Comparison of ENCODE assay signal across 17 mouse cellular contexts in the genomic region with DNA sequence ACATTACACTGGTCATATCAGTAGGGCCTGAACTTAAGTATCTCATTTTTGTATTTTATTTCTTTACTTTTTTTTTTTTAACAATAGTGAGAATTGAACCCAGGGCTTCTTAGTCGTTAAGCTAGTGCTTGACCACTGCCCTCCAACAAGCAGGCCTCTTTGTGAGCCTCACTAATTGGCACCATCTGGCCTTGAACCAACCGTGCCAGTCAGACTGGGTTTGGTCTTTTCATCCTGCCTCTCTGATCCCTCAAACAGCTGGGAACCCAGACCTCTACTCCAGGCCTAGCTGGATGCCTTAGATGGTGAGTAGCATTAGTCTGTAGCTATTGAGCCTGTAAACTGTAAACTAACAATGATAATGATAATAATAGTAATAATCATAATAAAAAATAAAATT. TPM values are rescaled to one million over a fixed set of nuclear protein-coding genes. Genes with fewer than 3 reads are reported as not detected.
DNase-seq lines count a peak whose midpoint lies in the region; ATAC-seq and TF ChIP-seq lines count a peak whose summit lies in the region.
"Had no signal": no experiment of that assay in that cellular context is flagged by ENCODE, and none has a peak within 500 bp of the region (broad histone marks: within the 10 kb centered on the region; RNA-seq: fewer than 3 reads in every experiment).

No protein-coding gene starts in this region.

- peaks cover 11% of the 10 kb centered on the region; the same call in 1 of the 2 replicates for H3K4me1 ChIP-seq in kidney, postnatal 0 days (replicated peaks; ENCODE audit: insufficient read depth, low read length)
- H3K4me1 ChIP-seq in embryonic facial prominence, embryonic 11.5 days (ENCODE audit: control insufficient read depth, insufficient read depth, low read length) = peaks cover 3% of the 10 kb centered on the region; the same call in 1 of the 2 replicates
- H3K4me1 ChIP-seq: midbrain, embryonic 15.5 days had no signal

- H3K9ac ChIP-seq in kidney, postnatal 0 days (ENCODE audit: low read depth, low read length) = no peak overlapping the region
- H3K9ac ChIP-seq in embryonic facial prominence, embryonic 11.5 days (replicated peaks; ENCODE audit: low read length) = no peak overlapping the region
- H3K9ac ChIP-seq: forebrain, embryonic 13.5 days; midbrain, embryonic 15.5 days; neural tube, embryonic 15.5 days had no signal

- DNase-seq in embryo, embryonic 10.5 days (ENCODE audit: low spot score) = peak; percentile 41
- DNase-seq in embryo, embryonic 10 days (ENCODE audit: low spot score) = no peak
- DNase-seq in kidney, postnatal 0 days (ENCODE audit: low spot score) = no peak
- DNase-seq in kidney, adult 8-10 months = no peak
- peak; percentile 63 for DNase-seq in embryonic facial prominence, embryonic 11.5 days (ENCODE audit: low spot score)
- DNase-seq in retina, embryonic 14.5 days (ENCODE audit: low spot score) = peak; percentile 21
- DNase-seq in gastrocnemius, postnatal 25 days = no peak
- DNase-seq in gastrocnemius, postnatal 10 days = no peak
- DNase-seq: cerebellum, adult 9-10 months; lung, postnatal 14 days had no signal

- no peak overlapping the region for H3K4me3 ChIP-seq in kidney, postnatal 0 days (replicated peaks; ENCODE audit: low read depth, low read length)
- H3K4me3 ChIP-seq in embryonic facial prominence, embryonic 11.5 days (ENCODE audit: low read depth, low read length) = no peak overlapping the region
- H3K4me3 ChIP-seq: erythroblast, embryonic 14.5 days; forebrain, embryonic 13.5 days; hindbrain, embryonic 10.5 days; megakaryocyte, embryonic 14.5 days; midbrain, embryonic 15.5 days; neural tube, embryonic 15.5 days had no signal

- ATAC-seq in kidney, postnatal 0 days (replicated peaks; ENCODE audit: low FRiP score, low read depth) = no peak
- ATAC-seq in embryonic facial prominence, embryonic 11.5 days (replicated peaks; ENCODE audit: insufficient number of reproducible peaks, low FRiP score, low TSS enrichment, low read depth) = no peak
- ATAC-seq: forebrain, embryonic 13.5 days; midbrain, embryonic 15.5 days had no signal

- 32% methylated on average over 2 of the region's 2 CpGs for WGBS in kidney, postnatal 0 days
- WGBS in embryonic facial prominence, embryonic 11.5 days = 10% methylated on average over 2 of the region's 2 CpGs

- H3K27ac ChIP-seq in kidney, postnatal 0 days = peak overlapping the region; percentile 90
- H3K27ac ChIP-seq in embryonic facial prominence, embryonic 11.5 days (replicated peaks; ENCODE audit: low read depth, low read length) = no peak overlapping the region
- H3K27ac ChIP-seq: forebrain, embryonic 13.5 days; hindbrain, embryonic 10.5 days; hindbrain, postnatal 0 days; midbrain, embryonic 15.5 days; neural tube, embryonic 15.5 days had no signal

- TF ChIP-seq CTCF in kidney, postnatal 0 days (IDR thresholded peaks at IDR 0.05; ENCODE audit: low read depth) = no peak

- no peaks in the 10 kb centered on the region for H3K36me3 ChIP-seq in kidney, postnatal 0 days (ENCODE audit: insufficient read depth, low read length)
- H3K36me3 ChIP-seq in embryonic facial prominence, embryonic 11.5 days (replicated peaks; ENCODE audit: control insufficient read depth, insufficient read depth, low read depth, low read length) = no peaks in the 10 kb centered on the region
- H3K36me3 ChIP-seq: hindbrain, embryonic 10.5 days; midbrain, embryonic 15.5 days; neural tube, embryonic 15.5 days had no signal

- no peaks in the 10 kb centered on the region for H3K27me3 ChIP-seq in kidney, postnatal 0 days (ENCODE audit: insufficient read depth, low read length)
- no peaks in the 10 kb centered on the region for H3K27me3 ChIP-seq in embryonic facial prominence, embryonic 11.5 days (ENCODE audit: control insufficient read depth, insufficient read depth, low read length)
- H3K27me3 ChIP-seq: megakaryocyte, embryonic 14.5 days; midbrain, embryonic 15.5 days had no signal

- no peak overlapping the region for H3K4me2 ChIP-seq in kidney, postnatal 0 days (ENCODE audit: low read length)
- H3K4me2 ChIP-seq in embryonic facial prominence, embryonic 11.5 days (ENCODE audit: low read depth, low read length) = no peak overlapping the region
- H3K4me2 ChIP-seq: forebrain, embryonic 13.5 days; midbrain, embryonic 15.5 days had no signal

- H3K9me3 ChIP-seq in kidney, postnatal 0 days (replicated peaks; ENCODE audit: low read length) = no peaks in the 10 kb centered on the region
- H3K9me3 ChIP-seq in embryonic facial prominence, embryonic 11.5 days (replicated peaks; ENCODE audit: control insufficient read depth, low read length) = no peaks in the 10 kb centered on the region
- H3K9me3 ChIP-seq: forebrain, embryonic 13.5 days; hindbrain, embryonic 10.5 days; megakaryocyte, embryonic 14.5 days; midbrain, embryonic 15.5 days; neural tube, embryonic 15.5 days had no signal

RNA-seq across cellular contexts. Expression of gene Etnk1, which starts 13.9 kb away (rescaled TPM):
- 35.9 and 36.6 TPM in 2 replicates for polyA plus RNA-seq in kidney, postnatal 0 days (2015; fragmentation: Nextera tagmentation; extraction: Ambion mirVana)
- 26.7 and 27.3 TPM in 2 replicates for polyA plus RNA-seq in embryonic facial prominence, embryonic 11.5 days (2014; fragmentation: Nextera tagmentation; extraction: Ambion mirVana)
- total RNA-seq in gastrocnemius, postnatal 25 days (2021) = 10 to 100 TPM; 15.6 to 16.5 TPM
- 10 to 100 TPM; 16.1 to 20.3 TPM for total RNA-seq in gastrocnemius, postnatal 10 days (2021)

RNA-seq across cellular contexts. Expression of gene C2cd5, which starts 53.2 kb away (rescaled TPM):
- polyA plus RNA-seq in kidney, postnatal 0 days (2015; fragmentation: Nextera tagmentation; extraction: Ambion mirVana) = 19.1 and 20.5 TPM in 2 replicates
- 22.4 and 22.5 TPM in 2 replicates for polyA plus RNA-seq in embryonic facial prominence, embryonic 11.5 days (2014; fragmentation: Nextera tagmentation; extraction: Ambion mirVana)
- 10 to 100 TPM in 1 of 2 experiments, 1 to 10 TPM in 1; 8.2 to 10.9 TPM for total RNA-seq in gastrocnemius, postnatal 25 days (2021)
- 10 to 100 TPM; 16.6 to 20.8 TPM for total RNA-seq in gastrocnemius, postnatal 10 days (2021)

Comparison
In these comparisons a context has a peak if more than half of its experiments do, and no peak if none do; other contexts are left out.
1. DNase-seq: peak in embryo, embryonic 10.5 days (single experiment), embryonic facial prominence, embryonic 11.5 days (single experiment) and retina, embryonic 14.5 days (single experiment); none in embryo, embryonic 10 days (single experiment), kidney, postnatal 0 days (single experiment), kidney, adult 8-10 months (0 of 2), gastrocnemius, postnatal 25 days (single experiment) and gastrocnemius, postnatal 10 days (single experiment).